Mouse (Mus musculus): ENCODE data around the gene Slc16a14. TPM values are rescaled to one million over a fixed set of nuclear protein-coding genes. Genes with fewer than 3 reads are reported as not detected.

Slc16a14 gene
- polyA plus RNA-seq, 1 experiment from 2014 or later, result 0.33 TPM

DNA sequence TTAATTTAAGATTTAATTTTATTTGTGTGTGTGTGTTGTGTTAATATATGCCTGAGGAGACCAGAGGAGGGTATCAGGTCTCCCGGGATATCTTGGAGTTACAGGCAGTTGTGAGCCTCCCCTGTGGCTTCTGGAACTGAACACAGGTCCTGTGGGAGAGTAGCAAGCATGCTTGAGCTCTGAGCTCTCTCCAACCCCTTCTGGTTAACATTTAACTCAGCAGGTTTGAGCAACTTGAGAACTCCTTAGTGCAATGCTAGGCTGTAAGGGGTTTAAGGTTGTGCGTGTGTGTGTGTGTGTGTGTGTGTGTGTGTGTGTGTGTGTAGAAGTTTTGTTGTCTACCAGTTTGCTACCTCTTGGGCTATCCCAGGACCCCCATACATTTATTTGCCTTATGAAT is 57.3 kb downstream of the Slc16a14 start:
- no peaks in the 10 kb centered on the region for H3K9me3 ChIP-seq (ENCODE audit: control insufficient read depth, low read length)
- ATAC-seq (ENCODE audit: low read depth), result no peak
- H3K4me1 ChIP-seq (replicated peaks; ENCODE audit: control insufficient read depth, insufficient read depth, low read length), result no peaks in the 10 kb centered on the region
- no peak overlapping the region for H3K27ac ChIP-seq (ENCODE audit: low read length)
- H3K27me3 ChIP-seq (ENCODE audit: control insufficient read depth, insufficient read depth, low read depth, low read length), result no peaks in the 10 kb centered on the region
- no peaks in the 10 kb centered on the region for H3K36me3 ChIP-seq (ENCODE audit: control insufficient read depth, insufficient read depth, low read length)
- WGBS, result 59% methylated on average over 2 of the region's 2 CpGs
- no peak overlapping the region for H3K4me2 ChIP-seq (ENCODE audit: low read depth, low read length)
- H3K4me3 ChIP-seq (ENCODE audit: low read length), result no peak overlapping the region
- H3K9ac ChIP-seq (ENCODE audit: low read length), result no peak overlapping the region

GRCm38 (mm10) chr1:84872939-84873338 is 62.0 kb downstream of the Slc16a14 start:
- no peak overlapping the region for H3K4me3 ChIP-seq (ENCODE audit: low read length)
- no peaks in the 10 kb centered on the region for H3K27me3 ChIP-seq (ENCODE audit: control insufficient read depth, insufficient read depth, low read depth, low read length)
- 64% methylated on average over 4 of the region's 4 CpGs for WGBS
- no peak for ATAC-seq (ENCODE audit: low read depth)
- H3K4me1 ChIP-seq (replicated peaks; ENCODE audit: control insufficient read depth, insufficient read depth, low read length), result no peaks in the 10 kb centered on the region
- H3K9me3 ChIP-seq (ENCODE audit: control insufficient read depth, low read length), result no peaks in the 10 kb centered on the region
- H3K36me3 ChIP-seq (ENCODE audit: control insufficient read depth, insufficient read depth, low read length), result no peaks in the 10 kb centered on the region
- no peak overlapping the region for H3K27ac ChIP-seq (ENCODE audit: low read length)
- H3K4me2 ChIP-seq (ENCODE audit: low read depth, low read length), result no peak overlapping the region
- no peak overlapping the region for H3K9ac ChIP-seq (ENCODE audit: low read length)

DNA sequence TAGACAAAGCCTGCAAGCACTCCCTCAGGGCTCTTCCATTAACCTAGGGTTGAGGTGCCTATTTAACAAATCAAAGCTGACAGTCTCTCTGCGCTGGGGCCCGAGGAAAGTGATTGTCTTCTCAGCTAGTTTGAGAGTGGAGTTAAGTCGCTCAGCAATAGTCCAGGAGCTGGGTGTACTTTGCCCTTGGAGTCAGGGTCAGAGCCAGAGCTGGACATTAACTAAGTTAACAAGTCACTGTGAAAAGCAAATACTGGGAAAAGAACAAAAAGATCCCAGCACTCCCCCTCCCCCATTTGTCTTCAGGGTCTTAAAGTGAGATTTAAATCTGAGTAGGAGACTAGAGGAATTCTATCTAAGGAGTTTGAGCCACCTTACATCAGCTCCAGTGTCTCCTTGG is 62.8 kb downstream of the Slc16a14 start:
- H3K27ac ChIP-seq (ENCODE audit: low read length), result no peak overlapping the region
- no peak overlapping the region for H3K4me3 ChIP-seq (ENCODE audit: low read length)
- no peak overlapping the region for H3K4me2 ChIP-seq (ENCODE audit: low read depth, low read length)
- H3K27me3 ChIP-seq (ENCODE audit: control insufficient read depth, insufficient read depth, low read depth, low read length), result no peaks in the 10 kb centered on the region
- H3K36me3 ChIP-seq (ENCODE audit: control insufficient read depth, insufficient read depth, low read length), result no peaks in the 10 kb centered on the region
- H3K9me3 ChIP-seq (ENCODE audit: control insufficient read depth, low read length), result no peaks in the 10 kb centered on the region
- WGBS, result 33% methylated on average over 3 of the region's 3 CpGs
- no peak for ATAC-seq (ENCODE audit: low read depth)
- no peak overlapping the region for H3K9ac ChIP-seq (ENCODE audit: low read length)
- no peaks in the 10 kb centered on the region for H3K4me1 ChIP-seq (replicated peaks; ENCODE audit: control insufficient read depth, insufficient read depth, low read length)

GRCm38 (mm10) chr1:84871131-84871530 is 63.8 kb downstream of the Slc16a14 start:
- Histone ChIP-seq H3K27ac (ENCODE audit: low read length) (no peak overlapping the region), H3K27me3 (ENCODE audit: control insufficient read depth, insufficient read depth, low read depth, low read length) (no peaks in the 10 kb centered on the region), H3K36me3 (ENCODE audit: control insufficient read depth, insufficient read depth, low read length) (no peaks in the 10 kb centered on the region), H3K4me1 (replicated peaks; ENCODE audit: control insufficient read depth, insufficient read depth, low read length) (no peaks in the 10 kb centered on the region), H3K9ac (ENCODE audit: low read length) (no peak overlapping the region), H3K4me3 (ENCODE audit: low read length) (no peak overlapping the region), H3K4me2 (ENCODE audit: low read depth, low read length) (no peak overlapping the region), H3K9me3 (ENCODE audit: control insufficient read depth, low read length) (no peaks in the 10 kb centered on the region)
- ATAC-seq (ENCODE audit: low read depth), result no peak
- 57% methylated on average over 6 of the region's 6 CpGs for WGBS

DNA sequence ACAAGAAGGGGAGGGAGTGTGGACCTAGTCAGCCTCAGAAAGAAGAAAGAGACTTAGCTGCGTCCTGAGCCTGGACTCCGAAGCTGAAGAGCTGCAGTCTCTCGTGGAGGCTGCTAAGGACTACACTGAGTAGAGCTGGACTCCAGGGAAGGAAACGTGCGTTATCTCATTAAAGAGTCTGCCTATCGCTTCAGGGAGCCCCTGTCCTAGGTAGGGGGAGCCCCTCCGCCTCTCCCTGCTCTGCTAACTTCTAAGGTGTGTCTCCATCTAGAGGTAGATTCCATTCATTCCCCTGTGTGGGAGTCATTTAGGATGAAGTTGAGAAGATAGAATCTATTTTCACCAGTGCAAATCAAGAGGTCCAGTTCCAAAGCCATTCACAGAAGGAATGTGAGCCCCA is 65.4 kb downstream of the Slc16a14 start:
- no peaks in the 10 kb centered on the region for H3K36me3 ChIP-seq (ENCODE audit: control insufficient read depth, insufficient read depth, low read length)
- H3K4me1 ChIP-seq (replicated peaks; ENCODE audit: control insufficient read depth, insufficient read depth, low read length), result no peaks in the 10 kb centered on the region
- no peak overlapping the region for H3K4me2 ChIP-seq (ENCODE audit: low read depth, low read length)
- WGBS, result 38% methylated on average over 7 of the region's 7 CpGs
- H3K27me3 ChIP-seq (ENCODE audit: control insufficient read depth, insufficient read depth, low read depth, low read length), result no peaks in the 10 kb centered on the region
- H3K9me3 ChIP-seq (ENCODE audit: control insufficient read depth, low read length), result no peaks in the 10 kb centered on the region
- H3K9ac ChIP-seq (ENCODE audit: low read length), result no peak overlapping the region
- H3K4me3 ChIP-seq (ENCODE audit: low read length), result no peak overlapping the region
- H3K27ac ChIP-seq (ENCODE audit: low read length), result no peak overlapping the region
- peak; percentile 45; the same call in 1 of the 2 replicates for ATAC-seq (ENCODE audit: low read depth)

GRCm38 (mm10) chr1:84868841-84869240 is 66.1 kb downstream of the Slc16a14 start:
- ATAC-seq (ENCODE audit: low read depth), result no peak
- 65% methylated on average over 4 of the region's 4 CpGs for WGBS
- Histone ChIP-seq H3K36me3 (ENCODE audit: control insufficient read depth, insufficient read depth, low read length) (no peaks in the 10 kb centered on the region), H3K4me1 (replicated peaks; ENCODE audit: control insufficient read depth, insufficient read depth, low read length) (no peaks in the 10 kb centered on the region), H3K9ac (ENCODE audit: low read length) (no peak overlapping the region), H3K9me3 (ENCODE audit: control insufficient read depth, low read length) (no peaks in the 10 kb centered on the region), H3K27ac (ENCODE audit: low read length) (no peak overlapping the region), H3K4me2 (ENCODE audit: low read depth, low read length) (no peak overlapping the region), H3K4me3 (ENCODE audit: low read length) (no peak overlapping the region), H3K27me3 (ENCODE audit: control insufficient read depth, insufficient read depth, low read depth, low read length) (no peaks in the 10 kb centered on the region)

DNA sequence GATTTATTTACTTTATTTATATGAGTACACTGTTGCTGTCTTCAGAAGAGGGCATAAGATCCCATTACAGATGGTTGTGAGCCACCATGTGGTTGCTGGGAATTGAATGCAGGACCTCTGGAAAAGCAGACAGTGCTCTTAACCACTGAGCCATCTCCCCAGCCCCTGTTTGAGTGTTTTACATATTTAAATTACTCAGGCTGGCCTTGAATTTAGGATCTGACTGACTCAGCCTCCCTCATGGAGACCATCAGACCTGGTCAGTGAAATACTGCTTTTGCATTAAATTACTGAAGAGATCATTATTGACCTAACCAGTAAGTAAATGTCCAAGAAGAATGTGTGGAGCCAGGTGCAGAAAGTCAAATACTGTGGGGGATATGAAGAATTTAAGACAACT is 66.6 kb downstream of the Slc16a14 start:
- H3K4me1 ChIP-seq (replicated peaks; ENCODE audit: control insufficient read depth, insufficient read depth, low read length), result no peaks in the 10 kb centered on the region
- H3K36me3 ChIP-seq (ENCODE audit: control insufficient read depth, insufficient read depth, low read length), result no peaks in the 10 kb centered on the region
- H3K9me3 ChIP-seq (ENCODE audit: control insufficient read depth, low read length), result no peaks in the 10 kb centered on the region
- no peaks in the 10 kb centered on the region for H3K27me3 ChIP-seq (ENCODE audit: control insufficient read depth, insufficient read depth, low read depth, low read length)
- ATAC-seq (ENCODE audit: low read depth), result no peak
- H3K4me3 ChIP-seq (ENCODE audit: low read length), result no peak overlapping the region
- H3K4me2 ChIP-seq (ENCODE audit: low read depth, low read length), result no peak overlapping the region
- H3K27ac ChIP-seq (ENCODE audit: low read length), result no peak overlapping the region
- no peak overlapping the region for H3K9ac ChIP-seq (ENCODE audit: low read length)

GRCm38 (mm10) chr1:84866706-84867230 is 68.2 kb downstream of the Slc16a14 start:
- 97% methylated on average over 3 of the region's 3 CpGs for WGBS

GRCm38 (mm10) chr1:84866231-84866630 is 68.7 kb downstream of the Slc16a14 start:
- Histone ChIP-seq H3K27ac (ENCODE audit: low read length) (no peak overlapping the region), H3K4me2 (ENCODE audit: low read depth, low read length) (no peak overlapping the region), H3K4me3 (ENCODE audit: low read length) (no peak overlapping the region), H3K27me3 (ENCODE audit: control insufficient read depth, insufficient read depth, low read depth, low read length) (no peaks in the 10 kb centered on the region), H3K36me3 (ENCODE audit: control insufficient read depth, insufficient read depth, low read length) (no peaks in the 10 kb centered on the region), H3K4me1 (replicated peaks; ENCODE audit: control insufficient read depth, insufficient read depth, low read length) (no peaks in the 10 kb centered on the region), H3K9me3 (ENCODE audit: control insufficient read depth, low read length) (no peaks in the 10 kb centered on the region), H3K9ac (ENCODE audit: low read length) (no peak overlapping the region)
- no peak for ATAC-seq (ENCODE audit: low read depth)
- 85% methylated on average over 6 of the region's 6 CpGs for WGBS

More at GRCm38 (mm10) chr1:84866706-84867230, 68.2 kb downstream of the Slc16a14 start:
- Histone ChIP-seq H3K4me1 (replicated peaks; ENCODE audit: control insufficient read depth, insufficient read depth, low read length) (no peaks in the 10 kb centered on the region), H3K9ac (ENCODE audit: low read length) (no peak overlapping the region), H3K4me3 (ENCODE audit: low read length) (no peak overlapping the region), H3K9me3 (ENCODE audit: control insufficient read depth, low read length) (no peaks in the 10 kb centered on the region), H3K27me3 (ENCODE audit: control insufficient read depth, insufficient read depth, low read depth, low read length) (no peaks in the 10 kb centered on the region), H3K4me2 (ENCODE audit: low read depth, low read length) (no peak overlapping the region), H3K36me3 (ENCODE audit: control insufficient read depth, insufficient read depth, low read length) (no peaks in the 10 kb centered on the region), H3K27ac (ENCODE audit: low read length) (no peak overlapping the region)
- ATAC-seq (ENCODE audit: low read depth), result no peak

GRCm38 (mm10) chr1:84864645-84865044 is 70.3 kb downstream of the Slc16a14 start:
- no peak overlapping the region for H3K9ac ChIP-seq (ENCODE audit: low read length)
- no peak for ATAC-seq (ENCODE audit: low read depth)
- H3K9me3 ChIP-seq (ENCODE audit: control insufficient read depth, low read length), result no peaks in the 10 kb centered on the region
- H3K36me3 ChIP-seq (ENCODE audit: control insufficient read depth, insufficient read depth, low read length), result no peaks in the 10 kb centered on the region
- no peaks in the 10 kb centered on the region for H3K4me1 ChIP-seq (replicated peaks; ENCODE audit: control insufficient read depth, insufficient read depth, low read length)
- 54% methylated on average over 2 of the region's 2 CpGs for WGBS
- no peak overlapping the region for H3K4me2 ChIP-seq (ENCODE audit: low read depth, low read length)
- H3K4me3 ChIP-seq (ENCODE audit: low read length), result no peak overlapping the region
- no peaks in the 10 kb centered on the region for H3K27me3 ChIP-seq (ENCODE audit: control insufficient read depth, insufficient read depth, low read depth, low read length)
- H3K27ac ChIP-seq (ENCODE audit: low read length), result no peak overlapping the region

Measured in lung, embryonic 16.5 days (tissue).